ENCODE assay signal across 14 mouse cellular contexts in the genomic region with DNA sequence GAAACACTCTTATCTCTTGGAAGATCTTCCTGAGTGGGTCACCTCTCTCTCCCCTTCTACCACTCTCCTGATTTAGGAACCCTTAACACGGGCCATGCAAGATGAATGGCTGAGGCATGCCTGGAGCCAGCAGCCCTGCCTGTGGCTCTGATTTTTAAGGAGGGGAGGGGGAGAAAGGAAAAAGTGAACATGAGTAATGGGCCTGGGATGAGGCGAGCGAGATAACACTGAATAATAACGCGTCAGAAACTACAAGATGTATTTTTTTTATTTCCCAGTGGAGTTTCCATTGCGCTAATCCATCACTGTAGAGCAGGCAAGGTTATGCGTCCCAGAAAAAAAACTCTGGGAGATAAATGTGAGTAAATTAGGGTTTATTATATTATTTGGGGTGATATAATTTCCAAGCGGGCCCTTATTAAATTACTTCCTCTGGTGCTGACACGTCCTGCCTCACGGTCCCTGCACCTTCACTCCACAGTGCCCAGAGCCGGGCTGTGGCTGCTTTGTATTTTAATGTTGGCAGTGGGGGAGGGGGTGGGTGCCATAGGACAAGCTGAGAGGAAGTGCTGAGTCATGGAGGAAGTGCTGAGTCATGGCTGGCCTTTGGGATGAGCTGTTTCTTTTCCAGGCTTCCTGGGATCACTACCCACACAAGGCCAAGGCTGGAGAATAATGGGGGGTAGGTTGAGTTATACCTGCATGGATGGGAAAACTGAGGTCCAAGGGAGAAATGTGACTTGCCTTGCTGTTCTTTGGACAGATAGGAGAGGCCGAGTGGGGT.
DNase-seq lines count a peak whose midpoint lies in the region; ATAC-seq and TF ChIP-seq lines count a peak whose summit lies in the region.
"Had no signal": no experiment of that assay in that cellular context is flagged by ENCODE, and none has a peak within 500 bp of the region (broad histone marks: within the 10 kb centered on the region; RNA-seq: fewer than 3 reads in every experiment).

No protein-coding gene starts in this region.

- H3K4me3 ChIP-seq in stomach, embryonic 14.5 days (ENCODE audit: low read depth, low read length) = no peak overlapping the region
- no peak overlapping the region for H3K4me3 ChIP-seq in stomach, postnatal 0 days (ENCODE audit: low read depth, low read length)
- H3K4me3 ChIP-seq: forebrain, embryonic 10.5 days; stomach, embryonic 15.5 days had no signal

- no peak overlapping the region for H3K4me2 ChIP-seq in stomach, embryonic 14.5 days (replicated peaks; ENCODE audit: low read depth, low read length)
- H3K4me2 ChIP-seq in stomach, postnatal 0 days (replicated peaks; ENCODE audit: low read depth) = no peak overlapping the region
- H3K4me2 ChIP-seq: stomach, embryonic 15.5 days had no signal

- TF ChIP-seq CTCF in stomach, postnatal 0 days (IDR thresholded peaks at IDR 0.05; ENCODE audit: low read depth) = no peak

- H3K4me1 ChIP-seq in stomach, embryonic 14.5 days (ENCODE audit: control insufficient read depth, insufficient read depth, low read length) = no peaks in the 10 kb centered on the region
- no peaks in the 10 kb centered on the region for H3K4me1 ChIP-seq in stomach, postnatal 0 days (replicated peaks; ENCODE audit: control insufficient read depth, insufficient read depth)
- H3K4me1 ChIP-seq: stomach, embryonic 15.5 days had no signal

- no peak for DNase-seq in stomach, postnatal 0 days (ENCODE audit: low spot score)
- DNase-seq in NIH3T3 (ENCODE audit: low read depth) = peak; percentile 52
- peak; percentile 36 for DNase-seq in embryo, embryonic 10.5 days (ENCODE audit: low spot score)
- no peak for DNase-seq in kidney, adult 9 months
- DNase-seq in left cerebral cortex, adult 8-10 months (ENCODE audit: low spot score in 2 of 2) = no peak
- DNase-seq in spleen, postnatal 14 days (ENCODE audit: low spot score in 2 of 2) = no peak
- DNase-seq: cerebellum, adult 9-10 months; heart, postnatal 14 days; kidney, adult 2 months had no signal

- no peak for TF ChIP-seq EP300 in stomach, postnatal 0 days (optimal IDR thresholded peaks at IDR 0.05)

- no peaks in the 10 kb centered on the region for H3K9me3 ChIP-seq in stomach, embryonic 14.5 days (ENCODE audit: control insufficient read depth, low read depth, low read length)
- H3K9me3 ChIP-seq in stomach, postnatal 0 days (ENCODE audit: control insufficient read depth, low read length) = no peaks in the 10 kb centered on the region
- H3K9me3 ChIP-seq: forebrain, embryonic 10.5 days; stomach, embryonic 15.5 days had no signal

- 48% methylated on average over 12 of the region's 12 CpGs for WGBS in stomach, embryonic 14.5 days
- WGBS in stomach, postnatal 0 days = 50% methylated on average over 12 of the region's 12 CpGs

- H3K9ac ChIP-seq in stomach, embryonic 14.5 days (replicated peaks; ENCODE audit: low read depth, low read length) = no peak overlapping the region
- no peak overlapping the region for H3K9ac ChIP-seq in stomach, postnatal 0 days (ENCODE audit: low read length)
- H3K9ac ChIP-seq: liver, embryonic 14.5 days; stomach, embryonic 15.5 days had no signal

- H3K27ac ChIP-seq in stomach, embryonic 14.5 days (ENCODE audit: low read length) = no peak overlapping the region; the same call in 1 of the 2 replicates
- no peak overlapping the region for H3K27ac ChIP-seq in stomach, postnatal 0 days (replicated peaks)
- H3K27ac ChIP-seq: forebrain, embryonic 10.5 days; liver, embryonic 14.5 days; stomach, embryonic 15.5 days had no signal

- H3K27me3 ChIP-seq in stomach, embryonic 14.5 days (ENCODE audit: control insufficient read depth, insufficient read depth, low read length) = no peaks in the 10 kb centered on the region
- H3K27me3 ChIP-seq in stomach, postnatal 0 days (ENCODE audit: control insufficient read depth, insufficient read depth, low read length) = no peaks in the 10 kb centered on the region
- H3K27me3 ChIP-seq: stomach, embryonic 15.5 days had no signal

- no peaks in the 10 kb centered on the region for H3K36me3 ChIP-seq in stomach, embryonic 14.5 days (ENCODE audit: control insufficient read depth, insufficient read depth, low read length)
- H3K36me3 ChIP-seq in stomach, postnatal 0 days (ENCODE audit: control insufficient read depth, insufficient read depth, low read length) = no peaks in the 10 kb centered on the region
- H3K36me3 ChIP-seq: forebrain, embryonic 10.5 days; stomach, embryonic 15.5 days had no signal

- ATAC-seq in stomach, embryonic 14.5 days (ENCODE audit: insufficient number of reproducible peaks, insufficient read depth, low FRiP score, low read depth) = 0 out of 2 replicates have a peak, but pooled peaks have one; percentile 18
- no peak for ATAC-seq in stomach, postnatal 0 days (ENCODE audit: low FRiP score, low TSS enrichment)
- ATAC-seq: Patski had no signal

Comparison
In these comparisons a context has a peak if more than half of its experiments do, and no peak if none do; other contexts are left out.
1. DNase-seq: peak in NIH3T3 (single experiment) and embryo, embryonic 10.5 days (single experiment); none in stomach, postnatal 0 days (single experiment), kidney, adult 9 months (single experiment), left cerebral cortex, adult 8-10 months (0 of 2) and spleen, postnatal 14 days (0 of 2).